Mouse (Mus musculus) brain, adult 10 weeks (tissue): ENCODE results near the gene BC048679. TPM values are rescaled to one million over a fixed set of nuclear protein-coding genes. Genes with fewer than 3 reads are reported as not detected.

Source experiments
- polyA plus RNA-seq: library from polyadenylated mRNA; stranded (reverse); fragments of 350-450 nt; fragmentation: Illumina TruSeq; extraction: RNeasy Lipid Tissue Mini Kit (QIAGEN cat#74804); gene quantifications from one replicate; pipeline ENCODE4 v1.2.3, GENCODE M21; 2015; ENCODE audit warnings: low read depth, low replicate concordance

Gene BC048679
- not detected for polyA plus RNA-seq

GRCm38 (mm10) chr7:81498181-81498580 lies at the start of gene BC048679:
TSS of gene BC048679 (minus strand) at chr7:81498281.

GRCm38 (mm10) chr7:81493331-81494021 lies 4.6 kb downstream of the BC048679 start, which contains the start of gene Ap3b2:
TSS of gene Ap3b2 (minus strand) at chr7:81493925.

GRCm38 (mm10) chr7:81455155-81455651 lies 42.9 kb downstream of the BC048679 start, which contains the start of gene Cpeb1:
TSS of gene Cpeb1 (minus strand) at chr7:81455465.

Other genes starting within 250 kb of the BC048679 start
- 1,205 TPM for gene Rps17, start 153.0 kb downstream of the BC048679 start, polyA plus RNA-seq
- 86.4 TPM for gene Cpeb1, start 42.8 kb downstream of the BC048679 start, polyA plus RNA-seq
- gene Ap3b2, start 4.4 kb downstream of the BC048679 start, polyA plus RNA-seq, result 122 TPM
- gene Fsd2, start 68.7 kb upstream of the BC048679 start, polyA plus RNA-seq, result 0.25 TPM
- 11.8 TPM for gene Whamm, start 73.0 kb upstream of the BC048679 start, polyA plus RNA-seq
- 26.5 TPM for gene Homer2, start 209.2 kb upstream of the BC048679 start, polyA plus RNA-seq